Mouse (Mus musculus) midbrain, embryonic 14.5 days (tissue): ENCODE results near the gene Gm17949. TPM values are rescaled to one million over a fixed set of nuclear protein-coding genes. Genes with fewer than 3 reads are reported as not detected.
"Not testable (repeated sequence)": the region's sequence is repeated elsewhere in the genome, so short reads cannot be mapped to it uniquely, and the experiment has no call there.

Source experiments
- ATAC-seq: fragments of 200-750 bp; cut with Nextera tagmentation; 2 replicates; pipeline ENCODE4 v1.8.0; 2017; ENCODE audit warnings: moderate number of reproducible peaks, moderate library complexity; ENCODE audit not compliant: low FRiP score, low TSS enrichment
- DNase-seq: peaks from one replicate; pipeline ENCODE4 v3.0.0-alpha.2; 2015
- H3K27ac ChIP-seq: fragments of 300-500 bp; sonication (generic); replicated peaks from 2 replicates; pipeline ENCODE4 v1.5.1; 2014; ENCODE audit warnings: mild to moderate bottlenecking, low read depth, low read length, moderate library complexity
- H3K27me3 ChIP-seq: fragments of 300-500 bp; sonication (generic); 2 replicates; pipeline ENCODE4 v1.6.1; 2014; ENCODE audit warnings: low read length, control low read depth, mixed read lengths; ENCODE audit not compliant: control insufficient read depth, insufficient read depth
- H3K36me3 ChIP-seq: fragments of 300-500 bp; sonication (generic); 2 replicates; pipeline ENCODE4 v1.6.1; 2014; ENCODE audit warnings: low read length, control low read depth; ENCODE audit not compliant: control insufficient read depth, insufficient read depth
- H3K4me1 ChIP-seq: fragments of 300-500 bp; sonication (generic); 2 replicates; pipeline ENCODE4 v1.6.1; 2014; ENCODE audit warnings: mild to moderate bottlenecking, antibody characterized with exemption, low read length, control low read depth; ENCODE audit not compliant: control insufficient read depth, insufficient read depth
- H3K4me2 ChIP-seq: fragments of 300-500 bp; sonication (generic); 2 replicates; pipeline ENCODE4 v1.6.1; 2014; ENCODE audit warnings: mild to moderate bottlenecking, low read length, moderate library complexity
- H3K4me3 ChIP-seq: fragments of 300-500 bp; sonication (generic); replicated peaks from 2 replicates; pipeline ENCODE4 v1.5.1; 2014; ENCODE audit warnings: low read depth, low read length
- H3K9ac ChIP-seq: fragments of 300-500 bp; sonication (generic); replicated peaks from 2 replicates; pipeline ENCODE4 v1.6.1; 2014; ENCODE audit warnings: mild to moderate bottlenecking, low read length, moderate library complexity
- H3K9me3 ChIP-seq: fragments of 300-500 bp; sonication (generic); 2 replicates; pipeline ENCODE4 v1.6.1; 2016; ENCODE audit warnings: low read length, control low read depth, mixed read lengths; ENCODE audit not compliant: control insufficient read depth
- WGBS: fragments of 180-500 bp; shearing (Covaris S2); extraction: QIAGEN DNeasy Blood & Tissue Kit; methylation state at CpG from one replicate; pipeline ENCODE4 v1.1.7; 2014; 5-methylcytosine and 5-hydroxymethylcytosine counted together
- polyA plus RNA-seq: library from polyadenylated mRNA; unstranded; fragments of >200 nt; fragmentation: Nextera tagmentation; extraction: Ambion mirVana; gene quantifications from 2 replicates; pipeline ENCODE4 v1.2.1, GENCODE M21; 2014

Gene Gm17949
- polyA plus RNA-seq, 1 experiment from 2014 or later = 0.42 TPM

GRCm38 (mm10) chr17:57047406-57047805 is 36.1 kb downstream of the Gm17949 start:
- Histone ChIP-seq H3K4me1 (no peaks in the 10 kb centered on the region), H3K9me3 (no peaks in the 10 kb centered on the region), H3K9ac (no peak overlapping the region), H3K27ac (no peak overlapping the region), H3K27me3 (no peaks in the 10 kb centered on the region), H3K4me2 (no peak overlapping the region), H3K4me3 (no peak overlapping the region), H3K36me3 (peaks cover 46% of the 10 kb centered on the region)
- DNase-seq = no peak
- 50% methylated on average over 5 of the region's 5 CpGs for WGBS
- ATAC-seq = no peak

- 95% methylated on average over 3 of the region's 3 CpGs for WGBS
- ATAC-seq = no peak
- Histone ChIP-seq H3K36me3 (peaks cover 60% of the 10 kb centered on the region), H3K27ac (no peak overlapping the region), H3K4me1 (no peaks in the 10 kb centered on the region), H3K9me3 (no peaks in the 10 kb centered on the region), H3K4me3 (no peak overlapping the region), H3K27me3 (no peaks in the 10 kb centered on the region), H3K9ac (no peak overlapping the region), H3K4me2 (no peak overlapping the region)
- no peak for DNase-seq
These were observed 37.5 kb downstream of the Gm17949 start for GRCm38 (mm10) chr17:57048816-57049215.

GRCm38 (mm10) chr17:57051679-57052078 is 40.4 kb downstream of the Gm17949 start:
- H3K36me3 ChIP-seq = peaks cover 67% of the 10 kb centered on the region
- DNase-seq = peak; percentile 30
- 91% methylated on average over 4 of the region's 4 CpGs for WGBS

GRCm38 (mm10) chr17:57056246-57056645 is 45.0 kb downstream of the Gm17949 start:
- H3K9me3 ChIP-seq = no peaks in the 10 kb centered on the region
- no peak overlapping the region for H3K9ac ChIP-seq
- H3K4me3 ChIP-seq = no peak overlapping the region
- DNase-seq (no peak), ATAC-seq (no peak)
- H3K4me1 ChIP-seq = peaks cover 6% of the 10 kb centered on the region
- WGBS = 91% methylated on average over 3 of the region's 3 CpGs
- peaks cover 4% of the 10 kb centered on the region for H3K27me3 ChIP-seq
- no peak overlapping the region for H3K27ac ChIP-seq
- H3K4me2 ChIP-seq = no peak overlapping the region
- peaks cover 47% of the 10 kb centered on the region for H3K36me3 ChIP-seq

More at GRCm38 (mm10) chr17:57051679-57052078, 40.4 kb downstream of the Gm17949 start:
- not testable (repeated sequence) for H3K27me3 ChIP-seq, H3K4me2 ChIP-seq, H3K9ac ChIP-seq, ATAC-seq, H3K4me1 ChIP-seq, H3K9me3 ChIP-seq, H3K4me3 ChIP-seq, H3K27ac ChIP-seq

GRCm38 (mm10) chr17:57058891-57059485 is 47.7 kb downstream of the Gm17949 start, which contains the start of gene Crb3:
Gene Crb3, plus strand, starts transcription at chr17:57059105.
- DNase-seq = peak; percentile 53
- 0% methylated on average over 19 of the region's 22 CpGs for WGBS

GRCm38 (mm10) chr17:57059486-57059977 is 48.3 kb downstream of the Gm17949 start, which contains the start of gene Slc25a23:
Gene Slc25a23, minus strand, starts transcription at chr17:57059863.
- H3K9me3 ChIP-seq = no peaks in the 10 kb centered on the region
- under 1% methylated on average over 44 of the region's 45 CpGs for WGBS
- H3K9ac ChIP-seq = peak within 1 kb of the TSS; percentile 64
- peaks cover 10% of the 10 kb centered on the region for H3K4me1 ChIP-seq
- peaks cover 21% of the 10 kb centered on the region for H3K36me3 ChIP-seq
- H3K4me2 ChIP-seq = peak within 1 kb of the TSS; percentile 66
- H3K27me3 ChIP-seq = peaks cover 27% of the 10 kb centered on the region
- peak within 1 kb of the TSS; percentile 70 for H3K4me3 ChIP-seq
- ATAC-seq (peak; percentile 77), DNase-seq (peak; percentile 93)
- H3K27ac ChIP-seq = peak within 1 kb of the TSS; percentile 86

More at GRCm38 (mm10) chr17:57058891-57059485, 47.7 kb downstream of the Gm17949 start, which contains the start of gene Crb3:
- Histone ChIP-seq H3K27ac (peak within 1 kb of the TSS; percentile 86), H3K9me3 (no peaks in the 10 kb centered on the region), H3K36me3 (peaks cover 25% of the 10 kb centered on the region), H3K9ac (peak within 1 kb of the TSS; percentile 64), H3K27me3 (peaks cover 27% of the 10 kb centered on the region), H3K4me2 (peak within 1 kb of the TSS; percentile 66), H3K4me3 (peak within 1 kb of the TSS; percentile 70), H3K4me1 (peaks cover 10% of the 10 kb centered on the region)
- no peak; the same call in 1 of the 2 replicates for ATAC-seq

- Histone ChIP-seq H3K4me2 (peak overlapping the region; percentile 66), H3K4me3 (peak overlapping the region; percentile 70), H3K9ac (peak overlapping the region; percentile 64; the same call in 1 of the 2 replicates), H3K4me1 (peaks cover 10% of the 10 kb centered on the region), H3K27me3 (peaks cover 27% of the 10 kb centered on the region), H3K36me3 (peaks cover 13% of the 10 kb centered on the region), H3K9me3 (no peaks in the 10 kb centered on the region), H3K27ac (peak overlapping the region; percentile 86)
- peak; percentile 90 for ATAC-seq
- WGBS = under 1% methylated on average over 44 of the region's 44 CpGs
- peak; percentile 98 for DNase-seq
These were observed 49.0 kb downstream of the Gm17949 start for GRCm38 (mm10) chr17:57060231-57060801.

- peak overlapping the region; percentile 66 for H3K4me2 ChIP-seq
- H3K4me1 ChIP-seq = peaks cover 10% of the 10 kb centered on the region
- DNase-seq = no peak
- no peak for ATAC-seq
- peaks cover 27% of the 10 kb centered on the region for H3K27me3 ChIP-seq
- no peak overlapping the region for H3K9ac ChIP-seq
- H3K9me3 ChIP-seq = no peaks in the 10 kb centered on the region
- H3K27ac ChIP-seq = no peak overlapping the region
- WGBS = 44% methylated on average over 10 of the region's 10 CpGs
- peak overlapping the region; percentile 70; the same call in 1 of the 2 replicates for H3K4me3 ChIP-seq
- peaks cover 6% of the 10 kb centered on the region; the same call in 1 of the 2 replicates for H3K36me3 ChIP-seq
These were observed 49.8 kb downstream of the Gm17949 start for GRCm38 (mm10) chr17:57061069-57061468.
